Mouse (Mus musculus) midbrain, embryonic 16.5 days (tissue): ENCODE results near the gene Mapk8ip2. TPM values are rescaled to one million over a fixed set of nuclear protein-coding genes. Genes with fewer than 3 reads are reported as not detected.

ENCODE experiments used
- ATAC-seq: fragments of 200-750 bp; cut with Nextera tagmentation; 2 replicates; pipeline ENCODE4 v1.8.0; 2017; ENCODE audit warnings: moderate TSS enrichment
- H3K27ac ChIP-seq: fragments of 300-500 bp; sonication (generic); 2 replicates; pipeline ENCODE4 v1.5.1; 2014; ENCODE audit warnings: mild to moderate bottlenecking, low read length, mixed read lengths
- H3K27me3 ChIP-seq: fragments of 300-500 bp; sonication (generic); 2 replicates; pipeline ENCODE4 v1.6.1; 2014; ENCODE audit warnings: low read depth, low read length, mixed read lengths; ENCODE audit not compliant: control insufficient read depth, insufficient read depth
- H3K36me3 ChIP-seq: fragments of 300-500 bp; sonication (generic); 2 replicates; pipeline ENCODE4 v1.6.1; 2014; ENCODE audit warnings: mild to moderate bottlenecking, low read length, moderate library complexity, mixed read lengths; ENCODE audit not compliant: control insufficient read depth, insufficient read depth
- H3K4me1 ChIP-seq: fragments of 300-500 bp; sonication (generic); 2 replicates; pipeline ENCODE4 v1.6.1; 2014; ENCODE audit warnings: mild to moderate bottlenecking, low read length, mixed read lengths; ENCODE audit not compliant: control insufficient read depth, insufficient read depth
- H3K4me2 ChIP-seq: fragments of 300-500 bp; sonication (generic); 2 replicates; pipeline ENCODE4 v1.6.1; 2014; ENCODE audit warnings: mild to moderate bottlenecking, low read length, mixed read lengths
- H3K4me3 ChIP-seq: fragments of 300-500 bp; sonication (generic); 2 replicates; pipeline ENCODE4 v1.5.1; 2014; ENCODE audit warnings: low read depth, mild to moderate bottlenecking, low read length, moderate library complexity, mixed read lengths
- H3K9ac ChIP-seq: fragments of 300-500 bp; sonication (generic); 2 replicates; pipeline ENCODE4 v1.6.1; 2014; ENCODE audit warnings: low read depth, low read length, mixed read lengths
- H3K9me3 ChIP-seq: fragments of 300-500 bp; sonication (generic); replicated peaks from 2 replicates; pipeline ENCODE4 v1.6.1; 2014; ENCODE audit warnings: mild to moderate bottlenecking, low read length, mixed read lengths; ENCODE audit not compliant: control insufficient read depth, poor library complexity, severe bottlenecking
- WGBS: fragments of 180-500 bp; shearing (Covaris S2); extraction: QIAGEN DNeasy Blood & Tissue Kit; methylation state at CpG from one replicate; pipeline ENCODE4 v1.1.7; 2014; 5-methylcytosine and 5-hydroxymethylcytosine counted together
- polyA plus RNA-seq: library from polyadenylated mRNA; unstranded; fragments of >200 nt; fragmentation: Nextera tagmentation; extraction: Ambion mirVana; gene quantifications from 2 replicates; pipeline ENCODE4 v1.2.1, GENCODE M21; 2015

Mapk8ip2 gene
- polyA plus RNA-seq, 1 experiment from 2014 or later: 84.4 TPM

DNA sequence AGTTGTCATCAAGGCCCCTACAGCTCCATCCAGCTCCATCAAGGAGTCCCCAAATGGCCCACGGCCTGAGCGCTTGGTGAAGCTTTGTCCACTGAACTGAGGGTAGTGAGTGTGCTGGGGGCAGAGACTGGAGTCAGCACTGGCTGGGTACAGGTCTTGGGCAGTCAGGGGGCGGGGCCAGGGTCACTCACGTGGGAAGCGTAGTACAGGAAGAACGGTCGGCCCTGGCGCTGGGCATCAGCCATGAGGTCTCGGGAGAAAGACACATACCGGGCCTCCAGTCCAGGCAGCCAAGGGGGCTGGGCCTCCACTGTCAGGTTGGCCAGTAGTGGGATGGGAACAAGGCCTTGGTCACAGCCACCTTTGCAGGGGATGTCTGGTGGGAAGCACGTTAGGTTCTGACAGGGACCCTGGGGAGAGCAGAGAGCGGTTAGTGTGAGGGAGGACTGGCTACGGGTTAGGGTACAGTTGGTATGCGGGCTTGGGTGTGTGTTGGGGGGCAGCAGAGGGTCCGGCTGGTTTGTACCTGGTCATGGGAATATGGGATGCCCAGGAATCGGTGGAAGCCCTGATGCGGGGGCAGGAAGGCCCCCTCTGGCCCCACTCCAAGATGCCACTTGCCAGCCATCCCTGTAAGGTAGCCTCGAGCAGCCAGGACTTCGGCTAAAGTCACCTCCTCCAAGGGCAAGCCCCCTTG is 21.0 kb downstream of the Mapk8ip2 start:
- no peak overlapping the region for H3K27ac ChIP-seq
- no peak overlapping the region for H3K9ac ChIP-seq
- no peaks in the 10 kb centered on the region for H3K27me3 ChIP-seq
- H3K4me1 ChIP-seq: peaks cover 11% of the 10 kb centered on the region
- peak overlapping the region; percentile 96 for H3K4me2 ChIP-seq
- no peaks in the 10 kb centered on the region for H3K9me3 ChIP-seq
- H3K36me3 ChIP-seq: no peaks in the 10 kb centered on the region
- no peak for ATAC-seq
- 93% methylated on average over 19 of the region's 19 CpGs for WGBS
- peak overlapping the region; percentile 60; the same call in 1 of the 2 replicates for H3K4me3 ChIP-seq

DNA sequence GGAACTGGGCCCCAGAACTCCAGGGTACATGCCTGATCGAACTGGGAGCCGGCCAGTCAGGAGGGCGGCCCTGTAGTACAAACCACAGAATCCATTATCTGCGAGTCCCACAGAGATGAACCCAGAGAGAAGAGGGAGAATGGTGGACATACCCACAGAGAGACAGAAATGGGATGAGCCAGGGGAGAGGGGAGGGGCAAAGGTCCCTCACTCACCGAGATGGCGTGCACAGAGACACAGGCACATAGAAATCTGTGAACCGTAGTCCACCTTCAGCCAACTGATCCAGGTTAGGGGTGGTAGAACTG is 21.5 kb downstream of the Mapk8ip2 start:
- Histone ChIP-seq H3K9me3 (no peaks in the 10 kb centered on the region), H3K4me3 (peak overlapping the region; percentile 60), H3K27me3 (no peaks in the 10 kb centered on the region), H3K36me3 (no peaks in the 10 kb centered on the region), H3K4me2 (peak overlapping the region; percentile 96), H3K4me1 (peaks cover 11% of the 10 kb centered on the region), H3K27ac (no peak overlapping the region), H3K9ac (peak overlapping the region; percentile 76)
- no peak for ATAC-seq
- WGBS: 90% methylated on average over 7 of the region's 7 CpGs

DNA sequence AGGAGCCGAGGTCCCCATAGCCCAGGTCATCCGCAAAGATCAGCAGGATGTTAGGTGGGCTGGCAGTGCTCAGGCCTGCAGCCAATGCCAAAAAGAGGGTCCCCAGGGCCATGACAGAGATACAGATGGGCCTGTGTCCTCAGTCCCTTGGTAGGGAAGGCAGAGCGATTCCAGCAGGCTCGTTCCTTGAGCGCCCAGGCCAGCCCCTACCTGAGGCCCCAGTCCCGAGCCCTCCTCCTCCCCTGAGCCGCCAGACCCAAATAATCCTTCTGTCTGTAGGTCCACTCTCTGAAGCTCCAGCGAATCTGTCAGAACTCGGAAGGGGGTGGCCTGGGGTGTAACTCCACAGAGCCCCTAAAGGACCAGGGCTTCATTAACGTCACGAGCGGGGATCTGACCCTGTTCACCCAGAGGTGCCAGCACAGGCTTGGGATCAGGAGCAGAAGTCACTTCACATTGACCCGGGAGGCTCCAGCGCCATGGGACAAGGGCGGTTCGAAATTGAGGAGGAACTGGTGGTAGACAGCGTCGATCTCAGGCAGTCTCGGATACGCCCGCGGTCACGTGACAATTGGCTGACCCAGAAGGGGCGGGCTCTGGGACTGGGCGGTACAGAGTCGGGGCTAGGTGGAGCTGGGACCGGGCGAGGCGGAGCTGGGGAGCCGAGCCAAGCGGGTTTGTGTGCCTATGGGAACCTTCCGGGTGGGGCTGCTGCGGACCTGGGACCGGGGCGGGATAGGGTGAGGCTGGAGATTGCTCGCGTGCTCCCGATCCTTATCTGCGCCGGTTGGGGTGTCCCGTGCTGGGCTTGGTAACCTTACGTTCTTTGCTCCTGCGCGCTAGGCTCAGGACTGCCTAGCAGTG is 22.1 kb downstream of the Mapk8ip2 start:
- Histone ChIP-seq H3K9me3 (no peaks in the 10 kb centered on the region), H3K27me3 (no peaks in the 10 kb centered on the region), H3K9ac (peak overlapping the region; percentile 76), H3K27ac (peak overlapping the region; percentile 83), H3K4me3 (peak overlapping the region; percentile 60), H3K4me1 (peaks cover 11% of the 10 kb centered on the region), H3K4me2 (peak overlapping the region; percentile 96), H3K36me3 (no peaks in the 10 kb centered on the region)
- WGBS: 9% methylated on average over 44 of the region's 44 CpGs
- ATAC-seq: peak; percentile 97

DNA sequence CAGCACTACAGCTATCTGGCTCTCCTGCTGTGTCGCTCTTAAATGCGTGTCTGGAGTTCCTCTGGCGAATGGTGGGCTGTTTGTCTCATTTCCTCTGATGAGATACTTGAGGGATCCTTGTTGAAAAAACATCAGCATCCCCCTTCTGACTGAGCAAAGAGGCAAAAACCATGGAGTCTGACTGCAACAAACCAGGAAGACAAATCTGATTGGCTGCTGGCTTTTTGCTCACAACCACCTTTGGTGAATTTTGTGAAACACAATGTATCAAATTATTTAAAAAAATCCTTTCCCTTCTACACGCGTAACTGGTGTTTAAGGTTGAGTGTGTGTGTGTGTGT is 22.7 kb downstream of the Mapk8ip2 start:
- no peak for ATAC-seq

DNA sequence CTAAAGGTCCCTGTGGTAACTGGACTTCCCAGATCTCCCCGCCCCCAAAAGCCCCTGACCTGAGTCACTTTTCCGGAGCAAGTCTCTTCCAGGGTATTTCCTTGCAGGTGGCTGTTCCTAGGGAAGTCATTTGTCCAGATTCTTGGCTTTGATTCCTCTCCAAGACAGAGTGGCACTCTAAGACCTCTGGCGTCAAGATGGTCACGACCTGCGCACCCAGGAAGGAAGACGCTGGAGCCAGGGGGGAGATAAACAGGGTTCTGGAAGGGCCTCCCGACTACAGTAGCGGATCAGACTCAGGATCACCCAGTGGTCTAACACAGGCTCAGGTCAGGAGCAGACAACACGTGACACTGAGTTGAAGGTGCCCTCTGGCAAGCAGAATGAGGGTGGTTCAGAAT is 23.4 kb downstream of the Mapk8ip2 start, which contains the start of gene Arsa:
Gene Arsa (minus strand): TSS at position 335 of the 401 bp plus-strand sequence.
- WGBS: 32% methylated on average over 9 of the region's 9 CpGs
- Histone ChIP-seq H3K4me2 (peak within 1 kb of the TSS; percentile 96), H3K9ac (peak within 1 kb of the TSS; percentile 76), H3K4me3 (peak within 1 kb of the TSS; percentile 60), H3K9me3 (no peaks in the 10 kb centered on the region), H3K27ac (peak within 1 kb of the TSS; percentile 83), H3K27me3 (no peaks in the 10 kb centered on the region), H3K4me1 (peaks cover 11% of the 10 kb centered on the region), H3K36me3 (no peaks in the 10 kb centered on the region)
- ATAC-seq: no peak

More for the DNA sequence above, 22.7 kb downstream of the Mapk8ip2 start:
- H3K9me3 ChIP-seq: no peaks in the 10 kb centered on the region
- H3K4me3 ChIP-seq: peak overlapping the region; percentile 60
- H3K36me3 ChIP-seq: no peaks in the 10 kb centered on the region
- H3K4me2 ChIP-seq: peak overlapping the region; percentile 96
- H3K27ac ChIP-seq: peak overlapping the region; percentile 83
- H3K4me1 ChIP-seq: peaks cover 11% of the 10 kb centered on the region
- WGBS: 6% methylated on average over 5 of the region's 5 CpGs
- H3K9ac ChIP-seq: peak overlapping the region; percentile 76
- no peaks in the 10 kb centered on the region for H3K27me3 ChIP-seq

DNA sequence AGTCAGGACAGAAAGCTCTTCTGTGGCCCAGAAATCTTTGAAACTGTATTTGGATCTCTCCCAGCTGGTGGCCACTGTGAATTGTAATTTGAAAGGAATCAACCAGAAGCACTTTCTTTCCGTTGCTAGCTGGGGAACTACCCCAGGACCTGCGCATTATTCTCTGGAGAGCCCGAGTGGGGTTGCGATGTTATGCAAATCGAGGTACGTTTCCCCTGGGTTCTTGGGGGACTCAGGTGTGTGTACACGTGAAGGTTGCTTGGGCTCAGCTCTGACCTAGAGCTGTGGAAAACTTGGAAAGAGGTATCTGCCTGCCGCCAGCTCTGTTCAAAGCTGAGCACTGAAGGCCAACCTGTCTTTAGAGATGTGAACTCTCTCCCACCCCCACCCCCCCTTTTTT is 24.1 kb downstream of the Mapk8ip2 start:
- ATAC-seq: no peak
- H3K27ac ChIP-seq: no peak overlapping the region
- no peak overlapping the region for H3K9ac ChIP-seq
- H3K4me2 ChIP-seq: no peak overlapping the region
- H3K27me3 ChIP-seq: no peaks in the 10 kb centered on the region
- H3K9me3 ChIP-seq: no peaks in the 10 kb centered on the region
- H3K4me3 ChIP-seq: no peak overlapping the region
- peaks cover 11% of the 10 kb centered on the region for H3K4me1 ChIP-seq
- 42% methylated on average over 8 of the region's 8 CpGs for WGBS
- H3K36me3 ChIP-seq: no peaks in the 10 kb centered on the region

DNA sequence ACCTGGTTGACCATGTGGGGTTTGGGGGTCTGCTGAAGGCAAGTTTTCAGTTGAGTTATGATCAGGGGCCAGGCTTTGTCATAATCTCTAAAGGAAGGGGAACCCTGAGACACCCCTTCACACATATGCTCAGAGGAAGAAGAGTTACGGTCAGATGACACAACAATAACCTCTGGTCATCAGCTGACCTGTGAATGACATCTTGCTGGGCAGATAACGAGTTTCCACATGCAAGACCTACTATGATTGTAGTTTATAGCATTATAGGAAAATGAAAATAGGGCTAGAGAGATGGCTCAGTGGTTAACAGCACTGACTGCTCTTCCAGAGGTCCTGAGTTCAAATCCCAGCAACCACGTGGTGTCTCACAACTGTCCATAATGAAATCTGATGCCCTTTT is 24.9 kb downstream of the Mapk8ip2 start:
- 86% methylated on average over 3 of the region's 3 CpGs for WGBS
- no peak overlapping the region for H3K4me2 ChIP-seq
- no peak for ATAC-seq
- no peak overlapping the region for H3K27ac ChIP-seq
- H3K27me3 ChIP-seq: no peaks in the 10 kb centered on the region
- H3K4me3 ChIP-seq: no peak overlapping the region
- no peaks in the 10 kb centered on the region for H3K36me3 ChIP-seq
- H3K9ac ChIP-seq: no peak overlapping the region
- H3K9me3 ChIP-seq: no peaks in the 10 kb centered on the region
- peaks cover 11% of the 10 kb centered on the region for H3K4me1 ChIP-seq

DNA sequence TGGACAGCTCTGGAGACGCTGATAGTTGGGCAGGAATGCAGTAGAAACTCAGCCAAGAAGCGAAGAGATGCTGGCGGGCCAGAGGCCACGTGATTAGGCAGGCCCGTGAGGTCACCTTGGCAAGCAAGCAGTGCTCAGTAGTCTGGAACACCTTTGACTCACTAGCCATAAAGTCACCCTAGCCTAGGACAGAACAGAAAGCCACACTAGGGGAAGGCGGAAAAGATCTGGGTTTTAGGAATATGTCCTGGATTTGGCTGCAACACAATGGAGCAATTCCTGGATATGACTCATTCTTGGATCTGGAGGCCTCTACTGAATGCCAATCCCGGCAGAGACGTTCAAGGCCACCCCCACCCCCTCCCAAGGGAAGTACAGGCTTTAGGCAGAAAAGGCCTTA is 26.9 kb downstream of the Mapk8ip2 start:
- no peak overlapping the region for H3K4me3 ChIP-seq
- WGBS: 87% methylated on average over 8 of the region's 8 CpGs
- H3K4me2 ChIP-seq: no peak overlapping the region
- no peaks in the 10 kb centered on the region for H3K27me3 ChIP-seq
- peaks cover 5% of the 10 kb centered on the region for H3K4me1 ChIP-seq
- no peak for ATAC-seq
- no peaks in the 10 kb centered on the region for H3K36me3 ChIP-seq
- H3K9ac ChIP-seq: no peak overlapping the region
- H3K9me3 ChIP-seq: no peaks in the 10 kb centered on the region
- no peak overlapping the region for H3K27ac ChIP-seq

DNA sequence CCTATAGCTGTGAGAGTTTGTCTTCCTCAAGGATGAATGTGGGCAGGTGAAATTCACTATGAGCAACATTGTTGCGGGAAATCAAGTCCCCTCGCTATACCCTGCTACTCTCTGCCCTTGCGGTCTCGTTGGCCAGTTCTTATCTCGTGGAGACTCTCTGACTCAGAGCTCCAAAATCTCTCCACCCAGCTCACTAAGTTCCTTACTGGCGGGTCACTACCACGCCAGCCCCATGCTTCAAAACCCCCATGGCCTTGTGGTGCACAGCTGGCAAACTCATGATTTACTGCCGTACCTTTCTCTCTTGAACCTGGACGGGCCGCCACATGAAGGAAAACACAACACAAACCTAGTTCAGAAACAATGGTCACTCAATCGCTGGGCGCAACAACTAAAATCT is 34.5 kb downstream of the Mapk8ip2 start:
- no peaks in the 10 kb centered on the region for H3K36me3 ChIP-seq
- no peaks in the 10 kb centered on the region for H3K9me3 ChIP-seq
- no peaks in the 10 kb centered on the region for H3K4me1 ChIP-seq
- WGBS: 86% methylated on average over 12 of the region's 12 CpGs
- H3K9ac ChIP-seq: no peak overlapping the region
- H3K4me2 ChIP-seq: no peak overlapping the region
- no peaks in the 10 kb centered on the region for H3K27me3 ChIP-seq
- ATAC-seq: no peak
- H3K27ac ChIP-seq: no peak overlapping the region
- H3K4me3 ChIP-seq: no peak overlapping the region
